In genomic region chr11:3879836-3880235, GRCm38 (mm10) we compare ENCODE assay signal across 8 mouse cellular contexts. TPM values are rescaled to one million over a fixed set of nuclear protein-coding genes. Genes with fewer than 3 reads are reported as not detected.
DNase-seq lines count a peak whose midpoint lies in the region; ATAC-seq lines count a peak whose summit lies in the region.

No protein-coding gene starts in this region.

- no peak overlapping the region for H3K27ac ChIP-seq in hindbrain, embryonic 14.5 days
- H3K27ac ChIP-seq in hindbrain, embryonic 16.5 days (ENCODE audit: low read depth, low read length): no peak overlapping the region
- H3K27ac ChIP-seq in forebrain, embryonic 12.5 days: no peak overlapping the region

- H3K9me3 ChIP-seq in hindbrain, embryonic 14.5 days (ENCODE audit: control insufficient read depth, low read length): no peaks in the 10 kb centered on the region
- H3K9me3 ChIP-seq in hindbrain, embryonic 16.5 days (ENCODE audit: control insufficient read depth, low read length): no peaks in the 10 kb centered on the region
- H3K9me3 ChIP-seq in forebrain, embryonic 12.5 days: no peaks in the 10 kb centered on the region

- no peaks in the 10 kb centered on the region for H3K27me3 ChIP-seq in hindbrain, embryonic 14.5 days (ENCODE audit: control insufficient read depth, insufficient read depth, low read length)
- no peaks in the 10 kb centered on the region for H3K27me3 ChIP-seq in hindbrain, embryonic 16.5 days (replicated peaks; ENCODE audit: control insufficient read depth, insufficient read depth, low read length)
- H3K27me3 ChIP-seq in forebrain, embryonic 12.5 days: no peaks in the 10 kb centered on the region

- H3K36me3 ChIP-seq in hindbrain, embryonic 14.5 days (replicated peaks; ENCODE audit: control insufficient read depth, insufficient read depth): no peaks in the 10 kb centered on the region
- H3K36me3 ChIP-seq in hindbrain, embryonic 16.5 days (ENCODE audit: control insufficient read depth, insufficient read depth, low read length): no peaks in the 10 kb centered on the region
- no peaks in the 10 kb centered on the region for H3K36me3 ChIP-seq in forebrain, embryonic 12.5 days (replicated peaks)

- H3K4me1 ChIP-seq in hindbrain, embryonic 14.5 days (replicated peaks; ENCODE audit: control insufficient read depth, insufficient read depth, low read length): no peaks in the 10 kb centered on the region
- H3K4me1 ChIP-seq in hindbrain, embryonic 16.5 days (ENCODE audit: control insufficient read depth, insufficient read depth, low read depth, low read length): no peaks in the 10 kb centered on the region
- H3K4me1 ChIP-seq in forebrain, embryonic 12.5 days: no peaks in the 10 kb centered on the region

- H3K4me2 ChIP-seq in hindbrain, embryonic 14.5 days (replicated peaks): no peak overlapping the region
- no peak overlapping the region for H3K4me2 ChIP-seq in hindbrain, embryonic 16.5 days (ENCODE audit: low read length)
- H3K4me2 ChIP-seq in forebrain, embryonic 12.5 days: no peak overlapping the region

- peak; percentile 79 for DNase-seq in hindbrain, embryonic 14.5 days (ENCODE audit: low spot score)
- DNase-seq in c-Kit-negative CD71-positive TER-119-positive erythroid progenitor cells, embryonic 14.5 days (ENCODE audit: low read depth, low spot score): peak; percentile 42
- DNase-seq in induced T-regulatory cell, adult 2 months (ENCODE audit: low read depth): peak; percentile 85
- DNase-seq in left cerebral cortex, adult 8-10 months (ENCODE audit: low spot score in 2 of 2): peak; percentile 40 to 56
- peak; percentile 83 for DNase-seq in mesoderm, embryonic 11.5 days (ENCODE audit: low read depth, low spot score)
- DNase-seq in spleen, postnatal 4 days (ENCODE audit: low spot score in 2 of 2): peak; percentile 51 to 85

- H3K9ac ChIP-seq in hindbrain, embryonic 14.5 days: no peak overlapping the region
- H3K9ac ChIP-seq in hindbrain, embryonic 16.5 days (ENCODE audit: low read depth, low read length): no peak overlapping the region
- H3K9ac ChIP-seq in forebrain, embryonic 12.5 days: no peak overlapping the region

- WGBS in hindbrain, embryonic 14.5 days: 34% methylated on average over 2 of the region's 2 CpGs
- WGBS in hindbrain, embryonic 16.5 days: 41% methylated on average over 2 of the region's 2 CpGs
- WGBS in forebrain, embryonic 12.5 days: 38% methylated on average over 2 of the region's 2 CpGs

- H3K4me3 ChIP-seq in hindbrain, embryonic 14.5 days (replicated peaks; ENCODE audit: low read length): no peak overlapping the region
- H3K4me3 ChIP-seq in hindbrain, embryonic 16.5 days (ENCODE audit: low read length): no peak overlapping the region
- no peak overlapping the region for H3K4me3 ChIP-seq in forebrain, embryonic 12.5 days (replicated peaks)

- ATAC-seq in hindbrain, embryonic 14.5 days (ENCODE audit: low FRiP score): no peak
- ATAC-seq in hindbrain, embryonic 16.5 days: no peak
- 0 out of 2 replicates have a peak, but pooled peaks have one; percentile 44 for ATAC-seq in forebrain, embryonic 12.5 days (ENCODE audit: low FRiP score)

RNA-seq across cellular contexts. Expression of gene 4921536K21Rik, which starts 15.1 kb away (rescaled TPM):
- polyA plus RNA-seq in hindbrain, embryonic 14.5 days (2014; fragmentation: Nextera tagmentation; extraction: Ambion mirVana): 0.13 and 0.28 TPM in 2 replicates
- polyA plus RNA-seq in hindbrain, embryonic 16.5 days (2015; fragmentation: Nextera tagmentation; extraction: Ambion mirVana): 0.62 and 0.88 TPM in 2 replicates
- polyA plus RNA-seq in forebrain, embryonic 12.5 days (2016; fragmentation: Nextera tagmentation; extraction: Ambion mirVana): 0.79 and 0.92 TPM in 2 replicates
- under 1 TPM; 0.21 to 0.86 (median 0.57) TPM for total RNA-seq in left cerebral cortex, adult 8-10 months (2022)

RNA-seq across cellular contexts. Expression of gene Dusp18, which starts 15.2 kb away (rescaled TPM):
- polyA plus RNA-seq in hindbrain, embryonic 14.5 days (2014; fragmentation: Nextera tagmentation; extraction: Ambion mirVana): 29.2 and 30.2 TPM in 2 replicates
- 30.0 and 30.5 TPM in 2 replicates for polyA plus RNA-seq in hindbrain, embryonic 16.5 days (2015; fragmentation: Nextera tagmentation; extraction: Ambion mirVana)
- polyA plus RNA-seq in forebrain, embryonic 12.5 days (2016; fragmentation: Nextera tagmentation; extraction: Ambion mirVana): 28.0 and 29.8 TPM in 2 replicates
- total RNA-seq in left cerebral cortex, adult 8-10 months (2022): 10 to 100 TPM; 17.5 to 19.6 (median 18.1) TPM

RNA-seq across cellular contexts. Expression of gene Osbp2, which starts 16.1 kb away (rescaled TPM):
- polyA plus RNA-seq in hindbrain, embryonic 14.5 days (2014; fragmentation: Nextera tagmentation; extraction: Ambion mirVana): 23.8 and 27.9 TPM in 2 replicates
- polyA plus RNA-seq in hindbrain, embryonic 16.5 days (2015; fragmentation: Nextera tagmentation; extraction: Ambion mirVana): 34.8 and 36.2 TPM in 2 replicates
- 3.4 and 4.0 TPM in 2 replicates for polyA plus RNA-seq in forebrain, embryonic 12.5 days (2016; fragmentation: Nextera tagmentation; extraction: Ambion mirVana)
- 100 to 1,000 TPM; 105 to 126 (median 115) TPM for total RNA-seq in left cerebral cortex, adult 8-10 months (2022)

RNA-seq across cellular contexts. Expression of gene Slc35e4, which starts 34.6 kb away (rescaled TPM):
- 11.2 and 14.2 TPM in 2 replicates for polyA plus RNA-seq in hindbrain, embryonic 14.5 days (2014; fragmentation: Nextera tagmentation; extraction: Ambion mirVana)
- polyA plus RNA-seq in hindbrain, embryonic 16.5 days (2015; fragmentation: Nextera tagmentation; extraction: Ambion mirVana): 20.5 and 22.2 TPM in 2 replicates
- 5.2 and 6.5 TPM in 2 replicates for polyA plus RNA-seq in forebrain, embryonic 12.5 days (2016; fragmentation: Nextera tagmentation; extraction: Ambion mirVana)
- total RNA-seq in left cerebral cortex, adult 8-10 months (2022): 10 to 100 TPM; 17.3 to 20.6 (median 19.9) TPM

RNA-seq across cellular contexts. Expression of gene Tcn2, which starts 52.1 kb away (rescaled TPM):
- polyA plus RNA-seq in hindbrain, embryonic 14.5 days (2014; fragmentation: Nextera tagmentation; extraction: Ambion mirVana): 31.0 and 31.4 TPM in 2 replicates
- polyA plus RNA-seq in hindbrain, embryonic 16.5 days (2015; fragmentation: Nextera tagmentation; extraction: Ambion mirVana): 29.9 and 30.8 TPM in 2 replicates
- 17.0 and 19.1 TPM in 2 replicates for polyA plus RNA-seq in forebrain, embryonic 12.5 days (2016; fragmentation: Nextera tagmentation; extraction: Ambion mirVana)
- 10 to 100 TPM; 17.0 to 37.4 (median 23.1) TPM for total RNA-seq in left cerebral cortex, adult 8-10 months (2022)
